Mouse (Mus musculus): Measurements from ENCODE around the gene Tsc22d2. TPM values are rescaled to one million over a fixed set of nuclear protein-coding genes. Genes with fewer than 3 reads are reported as not detected.

Gene Tsc22d2
- polyA plus RNA-seq, 1 experiment from 2014 or later = 9.5 TPM

- H3K4me1 ChIP-seq = no peaks in the 10 kb centered on the region
- H3K27ac ChIP-seq (replicated peaks) = no peak overlapping the region
- H3K27me3 ChIP-seq (replicated peaks; ENCODE audit: low read depth, poor library complexity, severe bottlenecking) = no peaks in the 10 kb centered on the region
- no peak for DNase-seq (ENCODE audit: low spot score)
- H3K36me3 ChIP-seq (replicated peaks) = no peaks in the 10 kb centered on the region
- no peaks in the 10 kb centered on the region for H3K9me3 ChIP-seq
- no peak overlapping the region for H3K4me3 ChIP-seq
These were observed 90.2 kb downstream of the Tsc22d2 start for GRCm38 (mm10) chr3:58504676-58505075.

- H3K9me3 ChIP-seq = no peaks in the 10 kb centered on the region
- 88% methylated on average over 7 of the region's 7 CpGs for WGBS
- no peak for DNase-seq (ENCODE audit: low spot score)
- H3K27ac ChIP-seq (replicated peaks) = no peak overlapping the region
- no peaks in the 10 kb centered on the region for H3K4me1 ChIP-seq
- H3K36me3 ChIP-seq (replicated peaks) = no peaks in the 10 kb centered on the region
- H3K27me3 ChIP-seq (replicated peaks; ENCODE audit: low read depth, poor library complexity, severe bottlenecking) = no peaks in the 10 kb centered on the region
- H3K4me3 ChIP-seq = no peak overlapping the region
These were observed 93.7 kb downstream of the Tsc22d2 start for GRCm38 (mm10) chr3:58508020-58508750.

GRCm38 (mm10) chr3:58511581-58511980 lies 97.1 kb downstream of the Tsc22d2 start:
- Histone ChIP-seq H3K36me3 (replicated peaks) (no peaks in the 10 kb centered on the region), H3K27ac (replicated peaks) (no peak overlapping the region), H3K4me3 (no peak overlapping the region), H3K9me3 (no peaks in the 10 kb centered on the region), H3K27me3 (replicated peaks; ENCODE audit: low read depth, poor library complexity, severe bottlenecking) (no peaks in the 10 kb centered on the region), H3K4me1 (no peaks in the 10 kb centered on the region)
- DNase-seq (ENCODE audit: low spot score) = no peak

GRCm38 (mm10) chr3:58512740-58513139 lies 98.2 kb downstream of the Tsc22d2 start:
- H3K27ac ChIP-seq (replicated peaks) = no peak overlapping the region
- H3K27me3 ChIP-seq (replicated peaks; ENCODE audit: low read depth, poor library complexity, severe bottlenecking) = no peaks in the 10 kb centered on the region
- H3K4me1 ChIP-seq = no peaks in the 10 kb centered on the region
- WGBS = 86% methylated on average over 3 of the region's 3 CpGs
- no peaks in the 10 kb centered on the region for H3K36me3 ChIP-seq (replicated peaks)
- DNase-seq (ENCODE audit: low spot score) = no peak
- no peak overlapping the region for H3K4me3 ChIP-seq
- no peaks in the 10 kb centered on the region for H3K9me3 ChIP-seq

GRCm38 (mm10) chr3:58513483-58513882 lies 99.0 kb downstream of the Tsc22d2 start:
- Histone ChIP-seq H3K4me1 (no peaks in the 10 kb centered on the region), H3K9me3 (no peaks in the 10 kb centered on the region), H3K27me3 (replicated peaks; ENCODE audit: low read depth, poor library complexity, severe bottlenecking) (no peaks in the 10 kb centered on the region), H3K27ac (replicated peaks) (no peak overlapping the region), H3K4me3 (no peak overlapping the region), H3K36me3 (replicated peaks) (no peaks in the 10 kb centered on the region)
- no peak for DNase-seq (ENCODE audit: low spot score)
- WGBS = 89% methylated on average over 4 of the region's 4 CpGs

- Histone ChIP-seq H3K4me3 (no peak overlapping the region), H3K4me1 (no peaks in the 10 kb centered on the region), H3K27ac (replicated peaks) (no peak overlapping the region), H3K9me3 (no peaks in the 10 kb centered on the region), H3K27me3 (replicated peaks; ENCODE audit: low read depth, poor library complexity, severe bottlenecking) (no peaks in the 10 kb centered on the region), H3K36me3 (replicated peaks) (peaks cover 8% of the 10 kb centered on the region)
- DNase-seq (ENCODE audit: low spot score) = no peak
- 79% methylated on average over 1 of the region's 1 CpGs for WGBS
These were observed 101.6 kb downstream of the Tsc22d2 start for GRCm38 (mm10) chr3:58515947-58516601.

Other genes starting within 250 kb of the Tsc22d2 start
- gene Eif2a, start 111.1 kb downstream of the Tsc22d2 start, polyA plus RNA-seq (2016; fragmentation: Nextera tagmentation; extraction: Ambion mirVana) = 57.4 and 58.9 TPM in 2 replicates
- 144 and 146 TPM in 2 replicates for gene Serp1, start 111.2 kb downstream of the Tsc22d2 start, polyA plus RNA-seq (2016; fragmentation: Nextera tagmentation; extraction: Ambion mirVana)
- 13.5 and 15.4 TPM in 2 replicates for gene Selenot, start 161.9 kb downstream of the Tsc22d2 start, polyA plus RNA-seq (2016; fragmentation: Nextera tagmentation; extraction: Ambion mirVana)
- not detected in 2 replicates for gene Erich6, start 222.5 kb downstream of the Tsc22d2 start, polyA plus RNA-seq (2016; fragmentation: Nextera tagmentation; extraction: Ambion mirVana)